8 mouse cellular contexts compared by ENCODE assay signal in the genomic region with DNA sequence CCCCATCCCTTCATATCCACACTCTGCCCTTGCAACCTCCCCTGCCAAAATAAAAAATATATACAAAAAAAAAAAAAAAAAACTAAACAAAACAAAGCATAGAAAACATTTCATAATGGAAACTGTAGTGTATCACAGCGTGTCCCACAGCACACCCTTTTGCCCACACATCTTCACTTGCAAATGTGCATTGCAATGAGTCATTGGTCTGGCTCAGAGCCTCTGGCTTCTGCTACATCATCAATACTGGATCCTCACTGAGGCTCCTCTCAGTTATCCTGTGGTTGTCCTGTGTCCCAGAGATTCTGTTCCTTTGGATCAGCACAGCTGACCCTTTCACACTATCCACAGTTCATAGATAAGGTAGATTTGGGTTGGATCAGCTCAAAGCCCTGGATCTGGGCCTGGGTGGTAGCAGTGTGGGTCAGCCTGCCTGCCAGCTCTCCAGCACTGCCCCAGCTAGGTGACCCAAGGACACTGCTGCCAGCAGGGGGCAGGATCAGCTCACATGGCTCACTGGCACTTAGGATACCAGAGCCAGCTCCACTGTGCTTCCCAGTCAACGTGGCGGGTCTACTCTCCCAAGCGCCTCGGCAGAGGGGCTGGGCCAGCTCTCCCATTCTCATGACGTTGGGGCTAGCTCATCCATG. TPM values are rescaled to one million over a fixed set of nuclear protein-coding genes. Genes with fewer than 3 reads are reported as not detected.
DNase-seq lines count a peak whose midpoint lies in the region; ATAC-seq and TF ChIP-seq lines count a peak whose summit lies in the region.

No protein-coding gene starts in this region.

- H3K9ac ChIP-seq in forebrain, embryonic 12.5 days, result no peak overlapping the region
- no peak overlapping the region for H3K9ac ChIP-seq in CH12.LX (ENCODE audit: insufficient read depth, low read depth)
- no peak overlapping the region for H3K9ac ChIP-seq in limb, embryonic 11.5 days (ENCODE audit: low read length)
- no peak overlapping the region for H3K9ac ChIP-seq in midbrain, embryonic 14.5 days (replicated peaks; ENCODE audit: low read length)

- peak overlapping the region; percentile 74 for H3K27ac ChIP-seq in forebrain, embryonic 10.5 days
- no peak overlapping the region for H3K27ac ChIP-seq in forebrain, embryonic 12.5 days
- H3K27ac ChIP-seq in CH12.LX (ENCODE audit: insufficient read depth, low read depth), result no peak overlapping the region
- H3K27ac ChIP-seq in limb, embryonic 11.5 days (replicated peaks; ENCODE audit: low read depth, low read length), result no peak overlapping the region
- H3K27ac ChIP-seq in midbrain, embryonic 14.5 days (replicated peaks; ENCODE audit: low read depth, low read length), result no peak overlapping the region
- no peak overlapping the region for H3K27ac ChIP-seq in testis, adult 2 months (ENCODE audit: control insufficient read depth, insufficient read depth, low read depth, low read length)

- DNase-seq in forebrain, embryonic 10.5 days (ENCODE audit: extremely low spot score, low spot score), result no peak
- peak; percentile 53 for DNase-seq in CH12.LX (ENCODE audit: extremely low read depth)
- peak; percentile 85 for DNase-seq in embryo, embryonic 10 days (ENCODE audit: low spot score)
- peak; percentile 85 for DNase-seq in heart, postnatal 4 days
- peak; percentile 64 for DNase-seq in limb, embryonic 11.5 days (ENCODE audit: low spot score)
- peak; percentile 60 for DNase-seq in midbrain, embryonic 14.5 days

- H3K4me2 ChIP-seq in forebrain, embryonic 12.5 days, result no peak overlapping the region
- no peak overlapping the region for H3K4me2 ChIP-seq in CH12.LX (ENCODE audit: insufficient read depth, low read depth, poor library complexity, severe bottlenecking)
- H3K4me2 ChIP-seq in limb, embryonic 11.5 days (ENCODE audit: low read depth, severe bottlenecking), result no peak overlapping the region
- no peak overlapping the region for H3K4me2 ChIP-seq in midbrain, embryonic 14.5 days (ENCODE audit: low read length)

- H3K27me3 ChIP-seq in forebrain, embryonic 10.5 days (ENCODE audit: poor library complexity, severe bottlenecking), result no peaks in the 10 kb centered on the region
- H3K27me3 ChIP-seq in forebrain, embryonic 12.5 days, result no peaks in the 10 kb centered on the region
- peaks cover 16% of the 10 kb centered on the region for H3K27me3 ChIP-seq in CH12.LX (replicated peaks)
- H3K27me3 ChIP-seq in limb, embryonic 11.5 days (ENCODE audit: control insufficient read depth, insufficient read depth, low read length), result no peaks in the 10 kb centered on the region
- H3K27me3 ChIP-seq in midbrain, embryonic 14.5 days (ENCODE audit: control insufficient read depth, insufficient read depth, low read length), result no peaks in the 10 kb centered on the region
- no peaks in the 10 kb centered on the region for H3K27me3 ChIP-seq in testis, adult 2 months (ENCODE audit: control insufficient read depth, insufficient read depth, low read length)

- TF ChIP-seq CTCF in CH12.LX (conservative IDR thresholded peaks at IDR 0.05 in 1 of 2, IDR thresholded peaks at IDR 0.05 in 1 of 2; ENCODE audit: low read depth in 2 of 2, low read length in 2 of 2), result peak in 1 of 2 experiments; percentile 78; a peak in 2 of 4 replicates
- peak; percentile 61; the same call in 1 of the 2 replicates for TF ChIP-seq CTCF in testis, adult 2 months (IDR thresholded peaks at IDR 0.05; ENCODE audit: control insufficient read depth, insufficient read depth, insufficient replicate concordance, low read depth, low read length)

- dilution Hi-C loops in CH12.LX (cut with MboI; ENCODE audit: extremely low pct_ligation_motif_present, extremely low pct_unique_long_range_greater_than_20kb, low sequenced_read_pairs), result no loop called here

- peaks cover 57% of the 10 kb centered on the region for H3K4me1 ChIP-seq in forebrain, embryonic 10.5 days
- H3K4me1 ChIP-seq in forebrain, embryonic 12.5 days, result peaks cover 23% of the 10 kb centered on the region
- peaks cover 0 to 26% of the 10 kb centered on the region in 2 experiments; a peak in 2 of 4 replicates for H3K4me1 ChIP-seq in CH12.LX (ENCODE audit: control insufficient read depth in 1 of 2, insufficient read depth in 2 of 2)
- H3K4me1 ChIP-seq in limb, embryonic 11.5 days (ENCODE audit: control insufficient read depth, insufficient read depth, low read length), result peaks cover 20% of the 10 kb centered on the region
- H3K4me1 ChIP-seq in midbrain, embryonic 14.5 days (ENCODE audit: control insufficient read depth, insufficient read depth, low read length), result peaks cover 7% of the 10 kb centered on the region; the same call in 1 of the 2 replicates
- no peaks in the 10 kb centered on the region for H3K4me1 ChIP-seq in testis, adult 2 months (ENCODE audit: control insufficient read depth, insufficient read depth, low read length)

- TF ChIP-seq RAD21 in CH12.LX (IDR thresholded peaks at IDR 0.05; ENCODE audit: low read depth, low read length), result peak; percentile 78

- H3K36me3 ChIP-seq in forebrain, embryonic 10.5 days (replicated peaks), result no peaks in the 10 kb centered on the region
- H3K36me3 ChIP-seq in forebrain, embryonic 12.5 days (replicated peaks), result no peaks in the 10 kb centered on the region
- no peaks in the 10 kb centered on the region for H3K36me3 ChIP-seq in CH12.LX (replicated peaks in 1 of 2; ENCODE audit: control insufficient read depth in 1 of 2, insufficient read depth in 1 of 2, low read length in 1 of 2)
- no peaks in the 10 kb centered on the region for H3K36me3 ChIP-seq in limb, embryonic 11.5 days (ENCODE audit: control insufficient read depth, insufficient read depth, low read length)
- no peaks in the 10 kb centered on the region for H3K36me3 ChIP-seq in midbrain, embryonic 14.5 days (ENCODE audit: control insufficient read depth, insufficient read depth, low read length)
- no peaks in the 10 kb centered on the region for H3K36me3 ChIP-seq in testis, adult 2 months (ENCODE audit: control insufficient read depth, insufficient read depth, low read length)

- no peaks in the 10 kb centered on the region for H3K9me3 ChIP-seq in forebrain, embryonic 10.5 days
- H3K9me3 ChIP-seq in forebrain, embryonic 12.5 days, result no peaks in the 10 kb centered on the region
- no peaks in the 10 kb centered on the region for H3K9me3 ChIP-seq in CH12.LX (replicated peaks; ENCODE audit: low read length)
- H3K9me3 ChIP-seq in limb, embryonic 11.5 days (ENCODE audit: control insufficient read depth, low read length), result no peaks in the 10 kb centered on the region
- no peaks in the 10 kb centered on the region for H3K9me3 ChIP-seq in midbrain, embryonic 14.5 days (ENCODE audit: control insufficient read depth, low read length)

- no peaks in the 10 kb centered on the region for H3K79me2 ChIP-seq in CH12.LX (replicated peaks; ENCODE audit: control insufficient read depth, extremely low read depth, insufficient read depth, poor library complexity, severe bottlenecking)

- in situ Hi-C loops in CH12.LX (cut with MboI; ENCODE audit: low pct_ligation_motif_present, low pct_unique_long_range_greater_than_20kb, low sequenced_read_pairs), result no loop called here

- no peak overlapping the region for H3K4me3 ChIP-seq in forebrain, embryonic 10.5 days
- H3K4me3 ChIP-seq in forebrain, embryonic 12.5 days (replicated peaks), result no peak overlapping the region
- no peak overlapping the region for H3K4me3 ChIP-seq in CH12.LX (replicated peaks in 1 of 3; ENCODE audit: low read depth in 2 of 3, low read length in 2 of 3, poor library complexity in 1 of 3)
- no peak overlapping the region for H3K4me3 ChIP-seq in limb, embryonic 11.5 days (ENCODE audit: low read depth, low read length)
- H3K4me3 ChIP-seq in midbrain, embryonic 14.5 days (replicated peaks; ENCODE audit: low read depth, low read length), result no peak overlapping the region
- H3K4me3 ChIP-seq in testis, adult 2 months (ENCODE audit: control insufficient read depth, low read depth, low read length), result no peak overlapping the region

- no peak; the same call in 1 of the 2 replicates for ATAC-seq in forebrain, embryonic 12.5 days (ENCODE audit: low FRiP score)
- ATAC-seq in limb, embryonic 11.5 days (ENCODE audit: insufficient number of reproducible peaks, low FRiP score, low TSS enrichment, low read depth), result no peak
- ATAC-seq in midbrain, embryonic 14.5 days (ENCODE audit: low FRiP score, low TSS enrichment), result no peak; the same call in 1 of the 2 replicates

- TF ChIP-seq EP300 in CH12.LX (IDR thresholded peaks at IDR 0.05; ENCODE audit: low read length), result no peak

- 75% methylated on average over 6 of the region's 6 CpGs for WGBS in forebrain, embryonic 10.5 days
- WGBS in forebrain, embryonic 12.5 days, result 58% methylated on average over 6 of the region's 6 CpGs
- WGBS in limb, embryonic 11.5 days, result 74% methylated on average over 6 of the region's 6 CpGs
- 67% methylated on average over 6 of the region's 6 CpGs for WGBS in midbrain, embryonic 14.5 days

- TF ChIP-seq POLR2A in CH12.LX (IDR thresholded peaks at IDR 0.05; ENCODE audit: low read depth, low read length), result no peak
- TF ChIP-seq POLR2A in testis, adult 2 months (IDR thresholded peaks at IDR 0.05; ENCODE audit: control insufficient read depth, low read depth, low read length), result no peak

TF ChIP-seq in CH12.LX, 34 proteins besides CTCF, POLR2A, EP300 and RAD21 (continues in another document):
- peak; percentile 87 for TF ChIP-seq SMC3 (IDR thresholded peaks at IDR 0.05; ENCODE audit: low read depth, low read length)
- no peak for TF ChIP-seq RCOR1 (conservative IDR thresholded peaks at IDR 0.05; ENCODE audit: low read depth, low read length)
- no peak for TF ChIP-seq JUND (conservative IDR thresholded peaks at IDR 0.05; ENCODE audit: low read depth, low read length)
- no peak for TF ChIP-seq CHD2 (IDR thresholded peaks at IDR 0.05; ENCODE audit: low read length)
- TF ChIP-seq NELFE (IDR thresholded peaks at IDR 0.05; ENCODE audit: low read depth, low read length), result no peak
- no peak for TF ChIP-seq PAX5 (IDR thresholded peaks at IDR 0.05; ENCODE audit: low read length)
- no peak for TF ChIP-seq BHLHE40 (IDR thresholded peaks at IDR 0.05; ENCODE audit: low read depth, low read length)
- TF ChIP-seq JUN (IDR thresholded peaks at IDR 0.05; ENCODE audit: insufficient read depth, low read depth, low read length), result no peak
- peak; percentile 18; the same call in 1 of the 2 replicates for TF ChIP-seq ZC3H11A (IDR thresholded peaks at IDR 0.05; ENCODE audit: low read depth, low read length)
- TF ChIP-seq ZKSCAN1 (IDR thresholded peaks at IDR 0.05; ENCODE audit: borderline replicate concordance, low read depth, low read length), result no peak

RNA-seq across cellular contexts. Expression of a gene that starts 7.4 kb away (rescaled TPM):
- polyA plus RNA-seq in forebrain, embryonic 10.5 days (2016; fragmentation: Nextera tagmentation; extraction: Ambion mirVana), result 634 and 643 TPM in 2 replicates
- polyA plus RNA-seq in forebrain, embryonic 12.5 days (2016; fragmentation: Nextera tagmentation; extraction: Ambion mirVana), result 731 and 774 TPM in 2 replicates
- total RNA-seq in CH12.LX (2012; rRNA removed) (56.9 and 65.0 TPM in 2 replicates), CH12.LX (2014; rRNA removed) (189 and 206 TPM in 2 replicates)
- 196 and 211 TPM in 2 replicates for polyA plus RNA-seq in CH12.LX (2012; ENCODE audit: insufficient read length, low read depth)
- 100 to 1,000 TPM; 610 to 637 TPM for total RNA-seq in heart, postnatal 4 days (2021)
- polyA plus RNA-seq in limb, embryonic 11.5 days (2014; fragmentation: Nextera tagmentation; extraction: Ambion mirVana), result 815 and 849 TPM in 2 replicates
- 351 and 564 TPM in 2 replicates for polyA plus RNA-seq in midbrain, embryonic 14.5 days (2014; fragmentation: Nextera tagmentation; extraction: Ambion mirVana)
- 23.1 and 26.9 TPM in 2 replicates for polyA plus RNA-seq in testis, adult 2 months (2012; rRNA removed)
